Mouse (Mus musculus) embryonic facial prominence, embryonic 13.5 days (tissue): ENCODE measurements around the gene Nrxn2. TPM values are rescaled to one million over a fixed set of nuclear protein-coding genes. Genes with fewer than 3 reads are reported as not detected.

ENCODE experiments used
- ATAC-seq: fragments of 200-750 bp; cut with Nextera tagmentation; 2 replicates; pipeline ENCODE4 v1.8.0; 2017; ENCODE audit warnings: low read depth; ENCODE audit not compliant: insufficient number of reproducible peaks, insufficient read depth, low FRiP score, low TSS enrichment
- H3K27ac ChIP-seq: fragments of 300-500 bp; sonication (generic); 2 replicates; pipeline ENCODE4 v1.5.1; 2015; ENCODE audit warnings: moderate library complexity, mild to moderate bottlenecking, inconsistent platforms
- H3K27me3 ChIP-seq: fragments of 300-500 bp; sonication (generic); 2 replicates; pipeline ENCODE4 v1.6.1; 2015; ENCODE audit warnings: mild to moderate bottlenecking, inconsistent platforms
- H3K36me3 ChIP-seq: fragments of 300-500 bp; sonication (generic); 2 replicates; pipeline ENCODE4 v1.6.1; 2015; ENCODE audit warnings: mild to moderate bottlenecking, inconsistent platforms
- H3K4me1 ChIP-seq: fragments of 300-500 bp; sonication (generic); 2 replicates; pipeline ENCODE4 v1.6.1; 2015; ENCODE audit warnings: inconsistent platforms
- H3K4me2 ChIP-seq: fragments of 300-500 bp; sonication (generic); 2 replicates; pipeline ENCODE4 v1.6.1; 2015; ENCODE audit warnings: moderate library complexity, mild to moderate bottlenecking, inconsistent platforms
- H3K4me3 ChIP-seq: fragments of 300-500 bp; sonication (generic); 2 replicates; pipeline ENCODE4 v1.5.1; 2015; ENCODE audit warnings: mild to moderate bottlenecking, inconsistent platforms
- H3K9ac ChIP-seq: fragments of 300-500 bp; sonication (generic); 2 replicates; pipeline ENCODE4 v1.6.1; 2015; ENCODE audit warnings: mild to moderate bottlenecking, inconsistent platforms
- H3K9me3 ChIP-seq: fragments of 300-500 bp; sonication (generic); 2 replicates; pipeline ENCODE4 v1.6.1; 2016; ENCODE audit warnings: inconsistent platforms
- WGBS: fragments of 180-500 bp; shearing (Covaris S2); methylation state at CpG from one replicate; pipeline ENCODE4 v1.1.7; 2015; ENCODE audit warnings: mixed read lengths; 5-methylcytosine and 5-hydroxymethylcytosine counted together
- polyA plus RNA-seq: library from polyadenylated mRNA; unstranded; fragments of >200 nt; fragmentation: Nextera tagmentation; extraction: Ambion mirVana; gene quantifications from 2 replicates; pipeline ENCODE4 v1.2.1, GENCODE M21; 2015

Gene Nrxn2
- polyA plus RNA-seq, 1 experiment from 2014 or later: 2.0 TPM

DNA sequence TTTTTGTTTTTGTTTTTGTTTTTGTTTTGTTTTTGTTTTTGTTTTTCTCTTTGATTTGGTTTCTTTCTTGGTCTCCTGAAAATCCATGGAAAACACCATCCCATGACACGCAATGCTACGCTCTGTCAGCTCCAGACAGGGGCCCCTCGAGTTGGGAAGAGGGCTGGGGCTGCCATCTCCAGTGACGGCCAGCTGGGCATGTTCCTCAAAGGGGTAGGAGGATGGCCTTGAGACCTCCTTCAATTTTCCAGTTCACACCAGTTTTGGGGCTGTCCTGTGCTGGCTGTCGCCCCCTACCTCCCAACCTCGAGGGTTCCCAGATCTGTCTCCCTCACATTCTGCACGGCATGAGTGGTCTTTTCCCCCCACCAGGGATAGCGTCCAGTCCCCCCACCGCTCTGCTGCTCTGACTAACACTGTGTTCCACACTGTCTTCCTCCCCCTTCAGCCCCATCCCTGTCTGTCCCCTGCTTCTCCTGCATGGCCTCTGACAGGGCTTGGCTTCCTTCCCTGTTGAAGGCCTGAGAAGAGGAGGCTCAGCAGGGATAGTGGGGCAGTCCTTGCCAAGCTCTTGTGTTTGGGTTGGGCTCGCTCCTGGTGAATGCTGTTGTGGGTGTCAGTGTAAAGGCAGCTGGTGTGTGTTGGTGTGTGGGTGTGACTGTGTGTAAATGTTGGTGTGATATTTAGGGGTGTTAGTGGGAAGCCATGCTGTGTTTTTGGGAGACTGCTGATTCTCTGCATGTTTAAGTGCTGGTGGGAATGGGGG lies 46.0 kb downstream of the Nrxn2 start:
- H3K4me3 ChIP-seq: no peak overlapping the region
- no peak overlapping the region for H3K4me2 ChIP-seq
- 50% methylated on average over 10 of the region's 10 CpGs for WGBS
- peaks cover 8% of the 10 kb centered on the region for H3K4me1 ChIP-seq
- peaks cover 18% of the 10 kb centered on the region for H3K27me3 ChIP-seq
- H3K9me3 ChIP-seq: no peaks in the 10 kb centered on the region
- no peak for ATAC-seq
- no peak overlapping the region for H3K27ac ChIP-seq
- no peak overlapping the region for H3K9ac ChIP-seq
- H3K36me3 ChIP-seq: no peaks in the 10 kb centered on the region

DNA sequence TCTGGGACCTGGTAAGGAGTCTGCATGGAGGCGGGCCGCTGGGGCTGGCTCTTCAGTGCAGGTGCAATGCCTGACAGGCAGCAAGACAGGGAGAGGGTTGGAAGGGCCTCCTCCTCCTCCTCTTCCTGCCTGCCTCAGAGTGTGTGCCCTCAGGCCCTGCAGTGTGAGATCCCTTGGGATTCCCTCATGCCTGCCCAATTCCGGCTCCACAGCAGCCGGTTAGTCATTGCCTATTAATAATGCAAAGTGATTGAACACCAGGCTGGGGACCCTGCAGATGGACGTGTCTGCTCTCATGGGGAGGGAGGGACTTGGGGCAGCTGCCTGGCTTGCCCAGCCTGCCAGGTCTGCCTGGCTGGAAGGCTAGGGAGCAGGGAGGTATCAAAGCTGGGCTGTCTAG lies 46.6 kb downstream of the Nrxn2 start:
- H3K4me1 ChIP-seq: peaks cover 9% of the 10 kb centered on the region
- no peak overlapping the region for H3K4me3 ChIP-seq
- no peaks in the 10 kb centered on the region for H3K36me3 ChIP-seq
- no peaks in the 10 kb centered on the region for H3K9me3 ChIP-seq
- no peak overlapping the region for H3K4me2 ChIP-seq
- no peak overlapping the region for H3K9ac ChIP-seq
- WGBS: 25% methylated on average over 5 of the region's 5 CpGs
- no peak for ATAC-seq
- H3K27ac ChIP-seq: no peak overlapping the region
- H3K27me3 ChIP-seq: peaks cover 18% of the 10 kb centered on the region

DNA sequence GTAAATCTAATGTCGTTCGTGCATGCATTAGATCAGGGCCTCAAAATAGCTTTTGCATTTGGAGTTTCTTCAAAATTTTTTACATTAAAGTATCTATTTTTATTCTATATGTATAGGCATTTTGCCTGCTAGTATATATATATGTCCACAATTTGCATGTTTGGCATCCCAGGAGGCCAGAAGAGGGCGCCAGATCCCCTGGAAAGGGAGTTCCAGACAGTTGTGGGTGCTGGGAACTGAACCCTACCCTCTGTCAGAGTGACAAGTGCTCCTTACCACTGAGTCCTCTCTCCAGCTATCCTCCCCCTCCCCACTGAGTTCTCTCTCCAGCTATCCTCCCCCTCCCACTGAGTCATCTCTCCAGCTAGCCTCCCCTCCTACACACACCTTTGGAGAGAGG lies 48.4 kb downstream of the Nrxn2 start:
- ATAC-seq: no peak
- no peaks in the 10 kb centered on the region for H3K9me3 ChIP-seq
- H3K4me2 ChIP-seq: no peak overlapping the region
- no peak overlapping the region for H3K9ac ChIP-seq
- no peak overlapping the region for H3K27ac ChIP-seq
- H3K4me3 ChIP-seq: no peak overlapping the region
- peaks cover 18% of the 10 kb centered on the region for H3K27me3 ChIP-seq
- H3K4me1 ChIP-seq: peaks cover 9% of the 10 kb centered on the region
- H3K36me3 ChIP-seq: no peaks in the 10 kb centered on the region
- 89% methylated on average over 3 of the region's 3 CpGs for WGBS

DNA sequence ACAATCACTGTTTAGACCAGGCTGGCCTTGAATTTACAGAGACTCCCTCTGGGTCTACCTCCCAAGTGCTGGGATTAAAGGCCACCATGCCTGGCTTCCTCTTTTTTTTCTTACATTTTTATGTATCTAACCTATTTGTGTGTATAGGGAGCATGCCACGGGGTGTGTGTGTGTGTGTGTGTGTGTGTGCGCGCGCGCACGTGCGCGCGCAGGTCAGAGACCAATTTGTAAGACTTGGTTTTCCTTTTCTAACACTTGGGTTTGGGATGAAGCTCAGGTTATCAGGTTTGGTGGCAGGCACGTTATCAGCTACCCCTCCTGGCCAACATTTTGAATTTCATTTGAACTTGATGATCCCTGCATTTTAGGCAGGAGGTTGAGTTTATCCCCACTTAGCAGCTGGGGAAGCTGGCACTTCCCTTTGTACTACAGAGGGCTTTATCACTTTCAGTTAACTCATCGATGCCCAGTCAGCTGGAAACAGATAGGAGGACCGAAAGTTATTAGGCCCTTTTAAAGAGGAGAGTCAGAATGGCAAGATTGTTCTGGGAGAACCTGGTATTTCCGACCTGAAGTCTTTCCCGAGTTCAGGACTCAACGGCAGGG lies 48.9 kb downstream of the Nrxn2 start:
- Histone ChIP-seq H3K9me3 (no peaks in the 10 kb centered on the region), H3K36me3 (no peaks in the 10 kb centered on the region), H3K9ac (no peak overlapping the region), H3K4me2 (no peak overlapping the region), H3K4me3 (no peak overlapping the region), H3K4me1 (peaks cover 9% of the 10 kb centered on the region), H3K27ac (no peak overlapping the region), H3K27me3 (peaks cover 18% of the 10 kb centered on the region)
- ATAC-seq: no peak
- WGBS: 88% methylated on average over 15 of the region's 15 CpGs

DNA sequence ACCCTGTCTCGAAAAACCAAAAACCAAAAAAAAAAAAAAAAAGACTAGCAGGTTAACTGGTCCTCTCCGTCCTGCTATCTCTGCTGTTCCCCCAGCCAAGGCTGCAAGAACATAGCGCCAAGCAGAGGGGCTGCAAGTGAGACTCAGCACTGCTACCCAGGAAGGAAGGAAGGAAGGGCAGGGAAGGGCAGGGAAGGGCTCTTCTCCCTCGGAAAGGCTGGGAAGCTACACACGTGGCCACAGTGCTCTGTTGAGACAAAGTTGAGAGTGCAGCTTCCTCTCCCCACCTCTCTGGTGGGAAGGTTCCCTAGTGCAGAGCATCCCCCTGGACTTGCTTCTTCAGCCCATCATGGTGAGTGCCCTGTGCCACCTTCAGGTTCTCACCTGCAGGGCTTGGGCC lies 53.1 kb downstream of the Nrxn2 start:
- Histone ChIP-seq H3K9me3 (no peaks in the 10 kb centered on the region), H3K4me3 (no peak overlapping the region), H3K9ac (no peak overlapping the region), H3K4me1 (peaks cover 6% of the 10 kb centered on the region), H3K4me2 (no peak overlapping the region), H3K27ac (no peak overlapping the region), H3K27me3 (no peaks in the 10 kb centered on the region), H3K36me3 (no peaks in the 10 kb centered on the region)
- 70% methylated on average over 5 of the region's 5 CpGs for WGBS
- no peak for ATAC-seq

DNA sequence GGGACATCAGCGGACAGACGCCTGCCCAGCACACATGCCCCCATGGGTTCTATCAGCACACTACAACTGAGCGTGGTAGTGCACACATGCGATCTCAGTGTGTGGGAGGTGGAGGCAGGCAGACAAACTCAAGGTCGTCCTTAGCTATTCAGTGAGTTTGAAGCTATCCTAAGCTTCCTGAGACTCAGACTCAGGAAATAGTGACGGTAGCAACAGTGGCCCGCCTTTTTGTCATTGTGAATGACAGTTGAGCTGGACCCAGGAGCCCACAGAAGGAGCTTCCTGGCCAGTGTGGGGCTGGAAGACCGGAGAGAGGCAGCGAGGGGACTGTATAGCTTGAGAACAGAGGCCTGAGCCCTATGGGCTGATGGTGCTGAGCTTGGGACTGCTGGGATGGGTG lies 54.3 kb downstream of the Nrxn2 start:
- H3K27ac ChIP-seq: no peak overlapping the region
- H3K9ac ChIP-seq: no peak overlapping the region
- H3K4me1 ChIP-seq: peaks cover 6% of the 10 kb centered on the region
- no peak overlapping the region for H3K4me3 ChIP-seq
- H3K4me2 ChIP-seq: no peak overlapping the region
- no peaks in the 10 kb centered on the region for H3K9me3 ChIP-seq
- ATAC-seq: no peak
- WGBS: 85% methylated on average over 9 of the region's 9 CpGs
- H3K36me3 ChIP-seq: no peaks in the 10 kb centered on the region
- H3K27me3 ChIP-seq: no peaks in the 10 kb centered on the region; the same call in 1 of the 2 replicates

DNA sequence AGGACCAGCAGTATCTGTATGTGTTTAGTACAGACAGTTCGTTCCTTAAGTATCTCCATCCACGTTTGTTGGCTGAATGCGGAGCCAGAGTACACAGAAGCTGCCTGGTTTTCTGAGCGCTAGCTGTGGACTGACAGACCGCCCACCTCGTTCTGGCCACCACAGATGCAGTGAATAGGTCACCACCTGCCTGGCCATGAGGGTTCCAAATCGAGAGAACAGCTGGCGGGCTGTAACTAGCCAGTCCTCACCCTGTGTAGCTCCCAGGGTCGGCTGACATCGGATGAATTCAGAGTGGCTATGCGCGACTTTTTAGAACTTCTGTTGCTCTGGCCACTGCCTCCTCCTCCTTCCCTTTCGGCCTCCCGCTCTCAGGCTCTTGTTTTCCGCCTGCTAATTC lies 56.2 kb downstream of the Nrxn2 start:
- Histone ChIP-seq H3K9ac (no peak overlapping the region), H3K27me3 (no peaks in the 10 kb centered on the region; the same call in 1 of the 2 replicates), H3K27ac (no peak overlapping the region), H3K4me3 (no peak overlapping the region), H3K4me2 (no peak overlapping the region), H3K4me1 (no peaks in the 10 kb centered on the region), H3K9me3 (no peaks in the 10 kb centered on the region), H3K36me3 (no peaks in the 10 kb centered on the region)
- no peak for ATAC-seq
- 44% methylated on average over 15 of the region's 15 CpGs for WGBS

DNA sequence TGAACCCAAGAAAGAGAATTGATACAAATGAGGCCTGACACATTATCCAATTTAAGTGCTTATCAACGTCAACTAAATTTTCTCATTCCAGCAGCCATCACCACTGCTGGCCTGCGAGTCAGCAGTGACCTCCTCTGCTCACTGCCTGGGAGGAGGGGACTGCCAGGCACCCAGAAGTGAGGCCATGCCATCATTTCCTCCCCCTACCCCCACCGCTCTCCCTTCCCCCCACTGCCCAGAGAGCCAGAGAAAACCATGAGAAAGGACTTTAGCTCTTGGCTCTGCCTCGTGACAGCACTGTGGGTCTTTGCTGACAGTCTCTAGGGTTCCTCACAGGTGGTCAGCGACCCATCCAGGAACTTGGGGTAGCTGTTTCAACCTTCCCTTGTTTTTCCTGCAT lies 56.6 kb downstream of the Nrxn2 start:
- H3K9ac ChIP-seq: no peak overlapping the region
- no peak overlapping the region for H3K27ac ChIP-seq
- H3K4me2 ChIP-seq: no peak overlapping the region
- H3K9me3 ChIP-seq: no peaks in the 10 kb centered on the region
- H3K4me1 ChIP-seq: no peaks in the 10 kb centered on the region
- no peaks in the 10 kb centered on the region for H3K36me3 ChIP-seq
- H3K27me3 ChIP-seq: no peaks in the 10 kb centered on the region; the same call in 1 of the 2 replicates
- ATAC-seq: no peak
- no peak overlapping the region for H3K4me3 ChIP-seq
- 36% methylated on average over 5 of the region's 5 CpGs for WGBS

DNA sequence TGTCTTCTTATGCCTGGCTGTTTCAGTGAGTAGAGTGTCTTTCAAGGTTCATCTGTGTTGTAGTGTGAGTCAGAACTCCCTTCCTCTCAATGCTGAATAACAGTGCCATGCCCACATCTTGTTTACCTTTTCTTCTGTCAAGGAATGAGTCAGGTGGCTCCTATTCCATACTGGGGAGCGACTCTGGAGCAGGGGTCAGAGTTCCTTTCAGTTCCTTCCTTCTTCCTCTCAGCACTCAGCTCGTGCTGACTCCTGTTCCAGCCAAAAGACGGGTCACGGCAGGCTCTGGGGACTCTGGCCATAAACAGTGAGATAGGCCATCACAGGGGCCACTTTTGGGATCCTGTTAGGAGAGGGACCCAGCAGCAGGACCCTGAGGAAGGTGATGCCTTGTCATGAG lies 58.5 kb downstream of the Nrxn2 start:
- Histone ChIP-seq H3K4me2 (no peak overlapping the region), H3K4me3 (no peak overlapping the region), H3K4me1 (no peaks in the 10 kb centered on the region), H3K9me3 (no peaks in the 10 kb centered on the region), H3K27me3 (no peaks in the 10 kb centered on the region; the same call in 1 of the 2 replicates), H3K27ac (no peak overlapping the region), H3K36me3 (no peaks in the 10 kb centered on the region), H3K9ac (no peak overlapping the region)
- no peak for ATAC-seq
- 57% methylated on average over 4 of the region's 4 CpGs for WGBS

DNA sequence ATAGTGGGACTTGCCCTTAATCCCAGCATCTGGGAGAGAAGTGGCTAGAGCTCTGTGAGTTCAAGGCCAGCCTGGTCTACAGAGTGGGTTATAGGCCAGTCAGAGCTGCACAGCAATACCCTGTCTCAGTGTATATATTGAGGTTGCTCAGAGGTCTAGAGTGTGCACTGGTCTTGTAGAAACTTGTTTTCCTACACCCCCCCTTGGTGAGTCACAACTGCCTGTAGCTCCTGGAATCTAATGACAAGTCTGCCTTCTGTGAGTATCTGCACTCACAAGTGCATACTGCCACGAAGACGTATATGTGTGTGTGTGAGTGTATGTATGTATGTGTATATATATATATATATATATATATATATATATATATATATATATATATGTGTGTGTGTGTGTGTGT lies 60.0 kb downstream of the Nrxn2 start:
- 71% methylated on average over 2 of the region's 2 CpGs for WGBS
- H3K4me1 ChIP-seq: no peaks in the 10 kb centered on the region
- no peak overlapping the region for H3K9ac ChIP-seq
- no peak overlapping the region for H3K4me2 ChIP-seq
- no peak overlapping the region for H3K27ac ChIP-seq
- H3K4me3 ChIP-seq: no peak overlapping the region
- no peaks in the 10 kb centered on the region for H3K9me3 ChIP-seq
- no peak for ATAC-seq
- H3K36me3 ChIP-seq: no peaks in the 10 kb centered on the region
- no peaks in the 10 kb centered on the region; the same call in 1 of the 2 replicates for H3K27me3 ChIP-seq

DNA sequence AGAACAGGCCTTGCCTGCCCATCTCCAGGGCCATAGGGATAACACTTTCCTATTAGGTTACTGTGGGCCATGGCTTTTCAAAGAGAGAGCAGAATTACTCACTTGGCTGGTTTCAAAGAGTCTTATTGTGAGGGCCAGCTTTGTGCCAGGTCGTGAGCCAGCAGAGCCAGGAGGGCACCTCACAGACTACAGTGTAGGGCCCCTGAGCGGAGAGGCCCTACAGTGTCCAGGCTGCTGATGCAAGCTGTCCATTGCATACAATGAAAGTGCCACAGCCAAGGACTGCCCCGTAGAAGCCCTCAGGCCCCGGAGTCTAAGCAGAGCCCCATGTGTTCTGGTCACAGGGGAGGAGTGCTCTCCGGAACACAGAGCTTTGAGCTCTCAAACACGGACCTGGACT lies 64.4 kb downstream of the Nrxn2 start:
- 79% methylated on average over 6 of the region's 6 CpGs for WGBS
- no peaks in the 10 kb centered on the region for H3K9me3 ChIP-seq
- 0 out of 2 replicates have a peak, but pooled peaks cover 5% of the 10 kb centered on the region for H3K27me3 ChIP-seq
- H3K4me1 ChIP-seq: no peaks in the 10 kb centered on the region
- no peak overlapping the region for H3K27ac ChIP-seq
- no peak overlapping the region for H3K4me3 ChIP-seq
- no peak overlapping the region for H3K4me2 ChIP-seq
- no peak for ATAC-seq
- H3K9ac ChIP-seq: no peak overlapping the region
- H3K36me3 ChIP-seq: no peaks in the 10 kb centered on the region

DNA sequence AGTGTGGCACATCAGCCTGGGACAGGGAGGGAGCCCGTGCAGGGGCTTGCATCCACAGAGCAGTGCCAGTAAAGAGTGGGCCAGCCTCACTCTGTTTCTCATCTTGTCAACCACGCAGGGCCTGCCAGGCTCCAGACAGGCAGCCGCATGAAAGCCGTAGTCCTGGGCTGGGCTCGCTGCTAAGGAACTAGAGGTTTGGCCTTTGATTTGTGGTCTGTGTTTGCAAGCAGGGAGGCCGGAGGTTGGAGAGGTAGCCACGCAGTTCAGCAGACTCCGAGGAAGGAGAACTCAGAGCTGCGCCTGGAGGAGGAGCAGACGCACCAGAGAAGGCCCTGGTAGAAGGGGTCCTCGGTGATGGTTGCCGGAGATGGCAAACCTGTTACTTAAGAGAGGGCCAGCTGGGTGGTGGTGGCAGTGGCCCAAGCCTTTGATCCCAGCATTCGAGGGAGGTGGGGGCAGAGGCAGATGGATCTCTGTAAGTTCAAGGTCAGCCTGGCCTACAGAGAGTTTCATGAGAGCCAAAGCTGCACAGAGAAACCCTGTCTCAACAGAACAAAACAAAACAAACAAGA lies 66.6 kb downstream of the Nrxn2 start:
- H3K36me3 ChIP-seq: no peaks in the 10 kb centered on the region
- no peak overlapping the region for H3K27ac ChIP-seq
- H3K27me3 ChIP-seq: peaks cover 19% of the 10 kb centered on the region
- H3K4me1 ChIP-seq: no peaks in the 10 kb centered on the region
- H3K9me3 ChIP-seq: no peaks in the 10 kb centered on the region
- H3K9ac ChIP-seq: no peak overlapping the region
- H3K4me2 ChIP-seq: no peak overlapping the region
- WGBS: 83% methylated on average over 13 of the region's 13 CpGs
- ATAC-seq: no peak
- no peak overlapping the region for H3K4me3 ChIP-seq
